In the genomic region with DNA sequence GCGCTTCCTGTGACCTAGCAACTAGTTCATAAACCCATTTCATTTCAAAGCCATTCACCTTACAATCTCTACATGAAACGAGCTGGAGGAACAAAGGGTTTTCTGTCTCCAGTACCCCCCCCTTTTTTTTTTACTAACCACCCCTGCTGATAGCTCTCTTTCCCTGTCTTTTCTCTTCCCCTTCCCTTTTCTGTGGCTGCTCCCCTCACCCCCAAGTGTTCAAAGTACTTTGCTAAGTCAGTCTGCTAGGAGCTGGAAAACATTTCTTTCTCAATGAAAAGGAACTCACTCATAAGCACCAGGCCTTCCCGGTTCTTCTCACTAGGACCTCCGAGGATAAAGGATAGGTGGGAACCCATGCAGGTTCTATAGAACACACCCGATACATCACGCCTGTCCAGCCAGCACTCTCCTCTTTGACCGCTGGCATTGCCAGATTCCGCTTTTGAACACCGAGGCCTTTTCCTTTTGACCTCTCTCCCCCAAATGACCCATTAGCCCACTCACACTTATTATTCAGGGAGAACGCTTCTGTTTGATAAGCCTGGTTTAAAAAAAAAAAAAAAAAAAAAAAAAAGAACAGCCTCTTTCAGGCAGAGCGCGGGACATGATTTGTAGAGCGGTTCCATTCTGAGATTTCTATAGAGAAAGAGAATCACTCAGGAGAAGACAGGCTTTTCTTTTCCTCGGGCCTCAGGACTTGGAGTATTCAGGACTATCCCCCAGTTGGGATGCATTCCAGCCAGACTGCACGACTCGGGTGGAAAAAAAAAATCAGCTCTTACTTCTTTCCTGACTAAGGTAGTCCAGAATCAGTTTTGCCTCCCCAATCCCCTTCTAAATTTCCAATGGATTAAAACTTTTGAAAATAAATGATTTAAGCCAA, we compare ENCODE assay signal across 8 mouse cellular contexts.
DNase-seq lines count a peak whose midpoint lies in the region; ATAC-seq and TF ChIP-seq lines count a peak whose summit lies in the region.

No protein-coding gene starts in this region.

- no peaks in the 10 kb centered on the region for H3K27me3 ChIP-seq in kidney, adult 2 months (replicated peaks; ENCODE audit: control insufficient read depth, insufficient read depth, low read length)
- H3K27me3 ChIP-seq in hindbrain, embryonic 14.5 days (ENCODE audit: control insufficient read depth, insufficient read depth, low read length) = no peaks in the 10 kb centered on the region; the same call in 1 of the 2 replicates
- 0 out of 2 replicates have a peak, but pooled peaks cover 5% of the 10 kb centered on the region for H3K27me3 ChIP-seq in midbrain, embryonic 12.5 days

- H3K4me2 ChIP-seq in hindbrain, embryonic 14.5 days (replicated peaks) = peak overlapping the region; percentile 81
- peak overlapping the region; percentile 63 for H3K4me2 ChIP-seq in midbrain, embryonic 12.5 days (replicated peaks)

- no peak for TF ChIP-seq CTCF in kidney, adult 2 months (conservative IDR thresholded peaks at IDR 0.05; ENCODE audit: insufficient read depth, insufficient read length, low read depth, low read length)

- peaks cover 20% of the 10 kb centered on the region for H3K4me1 ChIP-seq in kidney, adult 2 months (ENCODE audit: control insufficient read depth, insufficient read depth, low read length)
- peaks cover 9% of the 10 kb centered on the region for H3K4me1 ChIP-seq in brown adipose tissue, adult 24 weeks (ENCODE audit: control insufficient read depth, insufficient read depth, insufficient read length, low read length)
- H3K4me1 ChIP-seq in hindbrain, embryonic 14.5 days (replicated peaks; ENCODE audit: control insufficient read depth, insufficient read depth, low read length) = peaks cover 24% of the 10 kb centered on the region
- H3K4me1 ChIP-seq in midbrain, embryonic 12.5 days = peaks cover 39% of the 10 kb centered on the region

- no peak overlapping the region for H3K27ac ChIP-seq in kidney, adult 2 months (ENCODE audit: insufficient read depth, low read depth, low read length)
- peak overlapping the region; percentile 54 for H3K27ac ChIP-seq in brown adipose tissue, adult 24 weeks (replicated peaks; ENCODE audit: low read depth, low read length)
- peak overlapping the region; percentile 63 for H3K27ac ChIP-seq in hindbrain, embryonic 14.5 days
- H3K27ac ChIP-seq in midbrain, embryonic 12.5 days (replicated peaks) = peak overlapping the region; percentile 89

- ATAC-seq in hindbrain, embryonic 14.5 days (ENCODE audit: low FRiP score) = peak; percentile 3; the same call in 1 of the 2 replicates
- peak; percentile 59 for ATAC-seq in midbrain, embryonic 12.5 days (ENCODE audit: low FRiP score, low read depth)
- ATAC-seq in cerebellum, adult (ENCODE audit: insufficient number of reproducible peaks, low FRiP score, low TSS enrichment) = no peak

- no peak for DNase-seq in kidney, adult 2 months
- no peak for DNase-seq in kidney, adult 11 months
- DNase-seq in hindbrain, embryonic 14.5 days (ENCODE audit: low spot score) = peak; percentile 34
- DNase-seq in layer of hippocampus, postnatal 10 days (ENCODE audit: low spot score in 2 of 2) = no peak
- no peak for DNase-seq in frontal cortex, postnatal 10 days (ENCODE audit: low spot score in 2 of 2)

- TF ChIP-seq POLR2A in kidney, adult 2 months (IDR thresholded peaks at IDR 0.05; ENCODE audit: low read depth, low read length) = no peak

- 17% methylated on average over 16 of the region's 16 CpGs for WGBS in kidney, adult 2 months
- WGBS in hindbrain, embryonic 14.5 days = under 1% methylated on average over 16 of the region's 16 CpGs
- WGBS in midbrain, embryonic 12.5 days = under 1% methylated on average over 16 of the region's 16 CpGs

- no peaks in the 10 kb centered on the region for H3K9me3 ChIP-seq in hindbrain, embryonic 14.5 days (ENCODE audit: control insufficient read depth, low read length)
- H3K9me3 ChIP-seq in midbrain, embryonic 12.5 days = no peaks in the 10 kb centered on the region

- H3K9ac ChIP-seq in hindbrain, embryonic 14.5 days = peak overlapping the region; percentile 21; the same call in 1 of the 2 replicates
- no peak overlapping the region for H3K9ac ChIP-seq in midbrain, embryonic 12.5 days (replicated peaks)

- H3K4me3 ChIP-seq in kidney, adult 2 months (ENCODE audit: insufficient read depth, low read depth, low read length) = peak overlapping the region; percentile 48
- peak overlapping the region; percentile 60 for H3K4me3 ChIP-seq in brown adipose tissue, adult 24 weeks (ENCODE audit: insufficient read depth, low read depth, low read length)
- peak overlapping the region; percentile 64 for H3K4me3 ChIP-seq in hindbrain, embryonic 14.5 days (replicated peaks; ENCODE audit: low read length)
- peak overlapping the region; percentile 59 for H3K4me3 ChIP-seq in midbrain, embryonic 12.5 days

- H3K36me3 ChIP-seq in kidney, adult 2 months (ENCODE audit: control insufficient read depth, insufficient read depth, low read length) = no peaks in the 10 kb centered on the region; the same call in 1 of the 2 replicates
- no peaks in the 10 kb centered on the region for H3K36me3 ChIP-seq in hindbrain, embryonic 14.5 days (replicated peaks; ENCODE audit: control insufficient read depth, insufficient read depth)
- no peaks in the 10 kb centered on the region for H3K36me3 ChIP-seq in midbrain, embryonic 12.5 days
